Mouse (Mus musculus): ENCODE data around the gene Tmem170b. TPM values are rescaled to one million over a fixed set of nuclear protein-coding genes. Genes with fewer than 3 reads are reported as not detected.

Gene Tmem170b
- polyA plus RNA-seq, 1 experiment from 2014 or later = 26.2 TPM

DNA sequence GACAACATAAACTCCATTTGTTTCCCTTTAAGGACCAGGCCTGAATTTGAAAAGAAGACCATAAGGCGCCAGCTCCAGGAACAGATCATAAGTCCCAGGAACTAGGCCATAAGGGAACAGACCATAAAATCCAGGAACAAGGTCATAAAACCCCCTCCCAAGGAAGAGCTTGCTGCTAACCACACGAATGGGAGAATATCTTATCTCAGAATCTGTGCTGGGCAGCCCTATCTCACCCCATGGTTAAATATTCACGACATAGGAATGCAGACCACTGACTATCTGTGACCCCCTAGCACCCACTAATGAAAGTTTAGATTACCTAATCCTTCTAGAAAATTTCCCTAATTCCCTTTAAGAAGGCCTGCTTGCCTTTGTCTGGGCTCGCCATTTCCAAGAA, 20.8 kb upstream of the Tmem170b start:
- no peaks in the 10 kb centered on the region for H3K9me3 ChIP-seq (replicated peaks)
- no peaks in the 10 kb centered on the region for H3K36me3 ChIP-seq
- 91% methylated on average over 4 of the region's 4 CpGs for whole genome bisulfite sequencing
- ATAC-seq (ENCODE audit: low FRiP score) = no peak
- no peaks in the 10 kb centered on the region for H3K4me1 ChIP-seq
- no peak overlapping the region for H3K4me2 ChIP-seq (replicated peaks)
- no peak overlapping the region for H3K4me3 ChIP-seq
- H3K27ac ChIP-seq = no peak overlapping the region
- no peaks in the 10 kb centered on the region for H3K27me3 ChIP-seq
- H3K9ac ChIP-seq = no peak overlapping the region

DNA sequence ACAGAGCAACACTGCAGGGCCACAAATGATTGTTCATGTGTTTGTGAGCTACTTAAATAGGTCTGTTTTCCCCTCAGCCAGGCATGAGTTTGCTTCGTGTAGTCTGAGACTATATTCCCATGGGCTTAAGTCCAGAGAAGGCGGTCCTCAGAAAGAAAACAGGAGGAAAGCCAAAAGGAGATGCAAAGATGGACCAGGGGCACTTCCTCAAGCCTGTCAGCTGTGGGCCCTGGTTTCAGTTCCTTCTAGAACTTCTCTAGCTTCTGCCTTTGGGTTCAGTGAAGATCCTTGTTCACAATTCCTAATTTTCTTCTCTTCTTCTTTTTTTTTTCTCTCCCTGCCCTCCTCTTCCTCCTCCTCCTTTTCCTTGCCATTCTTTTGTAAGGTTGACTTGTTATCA, 9.0 kb upstream of the Tmem170b start:
- no peak overlapping the region for H3K4me3 ChIP-seq
- no peaks in the 10 kb centered on the region for H3K9me3 ChIP-seq (replicated peaks)
- no peaks in the 10 kb centered on the region for H3K36me3 ChIP-seq
- no peak overlapping the region for H3K4me2 ChIP-seq (replicated peaks)
- no peak overlapping the region for H3K9ac ChIP-seq
- no peak overlapping the region for H3K27ac ChIP-seq
- no peaks in the 10 kb centered on the region for H3K4me1 ChIP-seq
- ATAC-seq (ENCODE audit: low FRiP score) = no peak
- no peaks in the 10 kb centered on the region for H3K27me3 ChIP-seq
- 68% methylated on average over 2 of the region's 2 CpGs for whole genome bisulfite sequencing

DNA sequence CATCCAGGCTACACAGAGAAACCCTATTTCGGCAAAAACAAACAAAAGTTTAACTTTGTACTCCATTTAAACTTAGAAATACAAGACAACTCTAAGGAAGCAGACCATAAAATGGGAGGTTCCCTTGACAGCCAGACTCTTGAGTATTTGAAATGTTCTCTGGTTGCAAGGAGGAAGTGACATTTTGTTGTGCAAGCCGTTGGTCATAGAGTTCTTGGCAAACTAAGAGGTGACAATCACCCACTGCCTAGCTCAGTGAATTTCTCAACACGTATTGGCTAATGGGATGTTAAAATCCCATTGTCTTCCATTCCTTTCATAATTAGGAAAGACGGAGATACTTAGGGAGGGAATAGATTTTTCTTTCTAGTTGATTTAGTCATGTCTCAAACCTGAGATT, 5.7 kb upstream of the Tmem170b start:
- H3K4me1 ChIP-seq = peaks cover 3% of the 10 kb centered on the region; the same call in 1 of the 2 replicates
- no peak for ATAC-seq (ENCODE audit: low FRiP score)
- no peaks in the 10 kb centered on the region for H3K36me3 ChIP-seq
- WGBS = 82% methylated on average over 4 of the region's 4 CpGs
- no peak overlapping the region for H3K27ac ChIP-seq
- H3K4me3 ChIP-seq = no peak overlapping the region
- no peaks in the 10 kb centered on the region for H3K27me3 ChIP-seq
- H3K4me2 ChIP-seq (replicated peaks) = no peak overlapping the region
- H3K9me3 ChIP-seq (replicated peaks) = no peaks in the 10 kb centered on the region
- H3K9ac ChIP-seq = no peak overlapping the region

DNA sequence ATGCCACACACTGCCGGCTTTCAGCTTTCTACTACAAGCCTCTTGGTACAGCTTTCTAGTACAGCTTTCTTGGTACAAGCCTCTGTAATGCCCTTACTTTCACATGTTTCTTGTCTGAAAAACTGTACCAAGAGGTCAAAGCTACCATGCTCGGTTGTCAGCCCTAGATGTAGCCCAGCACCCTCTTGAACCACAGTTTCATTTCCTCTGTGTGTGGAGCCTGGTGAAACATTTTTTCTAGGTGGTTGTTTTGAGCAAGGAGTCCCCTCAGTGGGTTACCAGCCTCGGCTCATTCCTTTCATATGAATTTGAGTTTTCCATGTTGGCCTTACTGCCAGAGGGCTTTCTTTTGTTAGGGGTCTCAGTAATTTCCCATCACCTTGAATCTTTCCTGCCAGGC, 4.7 kb upstream of the Tmem170b start:
- Histone ChIP-seq H3K4me1 (peaks cover 4% of the 10 kb centered on the region; the same call in 1 of the 2 replicates), H3K36me3 (no peaks in the 10 kb centered on the region), H3K9me3 (replicated peaks) (no peaks in the 10 kb centered on the region), H3K27me3 (no peaks in the 10 kb centered on the region), H3K4me2 (replicated peaks) (no peak overlapping the region), H3K27ac (no peak overlapping the region), H3K9ac (no peak overlapping the region), H3K4me3 (no peak overlapping the region)
- no peak for ATAC-seq (ENCODE audit: low FRiP score)
- WGBS = 86% methylated on average over 3 of the region's 3 CpGs

DNA sequence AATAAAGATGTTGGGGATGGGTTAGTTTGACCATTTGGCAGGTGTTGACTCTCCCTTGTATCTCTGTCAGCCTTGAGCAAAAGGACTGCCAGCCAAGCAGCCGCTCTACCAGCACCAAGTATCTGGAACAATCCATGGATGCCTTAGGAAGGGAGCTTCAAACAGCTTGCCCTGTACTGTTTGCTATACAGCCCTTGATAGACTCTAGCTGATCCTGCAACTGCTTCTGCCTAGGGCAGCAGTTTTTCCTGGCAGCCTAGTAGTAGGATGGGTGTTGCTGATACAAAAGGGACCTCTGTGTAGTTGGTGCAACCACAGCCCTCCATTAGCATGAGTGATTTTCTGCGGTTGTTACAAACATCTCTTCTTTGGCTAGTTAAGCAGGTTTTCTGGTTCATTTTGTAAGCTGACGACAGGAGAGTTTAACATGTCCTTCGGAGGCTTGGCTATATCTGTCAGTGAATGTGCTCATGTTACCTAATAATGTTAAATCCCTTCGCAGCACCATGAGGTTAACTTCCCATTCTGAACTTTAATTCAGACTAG, 1.7 kb upstream of the Tmem170b start:
- 82% methylated on average over 5 of the region's 5 CpGs for WGBS

DNA sequence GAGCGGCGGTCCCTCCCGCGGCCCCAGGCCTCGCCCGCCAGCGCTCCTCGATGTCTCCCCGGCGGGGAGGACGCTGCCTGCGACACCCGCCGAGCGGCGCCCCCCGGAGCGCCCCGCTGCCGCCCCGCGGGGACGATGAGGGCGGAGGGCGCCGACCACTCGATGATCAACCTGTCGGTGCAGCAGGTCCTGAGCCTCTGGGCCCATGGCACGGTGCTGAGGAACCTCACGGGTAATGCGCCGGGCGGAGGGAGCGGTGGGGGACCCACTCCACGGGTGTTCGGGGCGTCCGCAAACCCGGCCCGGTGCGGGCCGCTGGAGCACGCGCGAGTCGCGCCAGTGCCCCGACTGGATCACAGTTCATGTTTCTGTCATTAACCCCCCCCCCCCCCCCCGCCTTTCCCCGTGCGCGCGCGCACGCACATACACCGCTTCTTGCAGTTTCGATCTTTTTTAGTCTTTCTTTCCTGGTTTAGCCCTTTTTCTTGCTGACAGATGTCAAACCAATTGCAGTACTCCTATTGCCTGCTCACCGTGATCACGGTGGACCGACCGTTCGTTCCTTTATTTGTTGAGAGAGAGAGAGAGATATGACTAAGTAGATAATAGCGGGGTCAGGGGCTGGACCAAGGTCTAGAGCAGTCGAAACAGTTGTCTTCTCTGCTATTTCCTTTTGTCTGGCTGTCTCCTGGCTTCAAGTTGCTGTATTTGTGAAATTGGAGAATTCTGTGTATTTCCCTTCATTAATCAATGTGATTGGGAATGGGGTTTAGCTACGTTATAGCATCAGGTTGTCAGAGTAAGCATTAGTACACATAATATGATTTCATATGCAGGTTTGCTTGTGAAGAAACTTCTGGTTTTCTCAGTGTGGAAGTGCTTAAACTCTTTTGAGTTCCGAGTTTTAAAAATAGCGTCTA, 634 bp downstream of the Tmem170b start:
- Histone ChIP-seq H3K4me3 (peak overlapping the region; percentile 78), H3K4me1 (peaks cover 21% of the 10 kb centered on the region)
- ATAC-seq (ENCODE audit: low FRiP score) = peak; percentile 61

More for the DNA sequence above, 1.7 kb upstream of the Tmem170b start:
- no peaks in the 10 kb centered on the region for H3K9me3 ChIP-seq (replicated peaks)
- H3K4me3 ChIP-seq = no peak overlapping the region
- H3K27me3 ChIP-seq = no peaks in the 10 kb centered on the region
- no peak overlapping the region for H3K27ac ChIP-seq
- H3K9ac ChIP-seq = no peak overlapping the region
- H3K4me2 ChIP-seq (replicated peaks) = no peak overlapping the region
- ATAC-seq (ENCODE audit: low FRiP score) = no peak
- H3K36me3 ChIP-seq = no peaks in the 10 kb centered on the region
- peaks cover 21% of the 10 kb centered on the region for H3K4me1 ChIP-seq

DNA sequence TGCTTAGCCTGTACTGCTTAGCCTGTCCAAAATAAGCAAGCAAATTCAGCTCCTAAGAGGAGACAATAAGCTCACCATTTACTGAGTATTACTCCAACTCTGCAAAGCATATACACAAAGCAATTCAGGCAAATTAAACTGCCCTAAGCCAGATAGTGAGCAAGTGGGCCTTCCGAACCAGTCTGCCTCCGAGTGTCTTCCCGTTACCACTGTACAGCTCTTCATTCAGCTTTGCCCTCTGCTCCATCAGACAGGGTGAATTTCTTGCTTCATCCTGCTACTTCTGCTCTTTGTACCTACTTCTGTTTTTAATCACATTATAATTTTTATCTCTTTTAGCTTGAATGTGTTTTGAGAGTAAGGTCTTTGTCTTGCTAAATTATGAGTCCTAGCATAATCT, 1.9 kb downstream of the Tmem170b start:
- H3K4me3 ChIP-seq = no peak overlapping the region
- peak overlapping the region; percentile 68 for H3K4me2 ChIP-seq (replicated peaks)
- ATAC-seq (ENCODE audit: low FRiP score) = no peak
- H3K27me3 ChIP-seq = no peaks in the 10 kb centered on the region
- no peaks in the 10 kb centered on the region for H3K9me3 ChIP-seq (replicated peaks)
- 79% methylated on average over 3 of the region's 3 CpGs for whole genome bisulfite sequencing
- H3K9ac ChIP-seq = 0 out of 2 replicates have a peak overlapping the region, but pooled peaks have one; percentile 4
- H3K27ac ChIP-seq = no peak overlapping the region
- no peaks in the 10 kb centered on the region for H3K36me3 ChIP-seq
- peaks cover 21% of the 10 kb centered on the region for H3K4me1 ChIP-seq

More for the DNA sequence above, 634 bp downstream of the Tmem170b start:
- Histone ChIP-seq H3K4me2 (replicated peaks) (peak overlapping the region; percentile 68), H3K27me3 (no peaks in the 10 kb centered on the region), H3K9me3 (replicated peaks) (no peaks in the 10 kb centered on the region), H3K27ac (peak overlapping the region; percentile 93), H3K9ac (peak overlapping the region; percentile 95), H3K36me3 (no peaks in the 10 kb centered on the region)
- 2% methylated on average over 63 of the region's 67 CpGs for WGBS

DNA sequence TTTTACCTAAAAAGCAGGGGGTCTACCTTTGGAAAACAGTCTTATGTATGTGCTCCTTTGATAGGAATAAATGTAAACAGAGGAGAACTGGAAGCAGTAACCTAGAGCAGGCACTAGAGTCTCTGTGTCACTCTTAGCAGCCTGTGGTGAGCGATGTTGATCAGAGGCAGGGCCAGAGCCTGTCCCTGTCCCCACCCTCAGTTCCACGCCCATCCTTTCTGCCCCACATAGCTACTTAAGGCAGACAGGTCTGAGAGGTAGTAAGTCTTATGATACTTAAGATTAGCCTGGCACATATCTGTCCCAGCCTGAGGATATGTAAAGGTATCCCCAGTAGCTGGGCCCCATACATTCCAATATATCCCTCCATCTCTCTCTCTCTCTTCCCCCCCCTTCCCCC, 2.9 kb downstream of the Tmem170b start:
- Histone ChIP-seq H3K4me1 (peaks cover 21% of the 10 kb centered on the region), H3K27ac (no peak overlapping the region), H3K4me3 (no peak overlapping the region), H3K27me3 (no peaks in the 10 kb centered on the region), H3K9ac (no peak overlapping the region), H3K4me2 (replicated peaks) (no peak overlapping the region), H3K9me3 (replicated peaks) (no peaks in the 10 kb centered on the region), H3K36me3 (no peaks in the 10 kb centered on the region)
- ATAC-seq (ENCODE audit: low FRiP score) = no peak
- 66% methylated on average over 2 of the region's 2 CpGs for WGBS

DNA sequence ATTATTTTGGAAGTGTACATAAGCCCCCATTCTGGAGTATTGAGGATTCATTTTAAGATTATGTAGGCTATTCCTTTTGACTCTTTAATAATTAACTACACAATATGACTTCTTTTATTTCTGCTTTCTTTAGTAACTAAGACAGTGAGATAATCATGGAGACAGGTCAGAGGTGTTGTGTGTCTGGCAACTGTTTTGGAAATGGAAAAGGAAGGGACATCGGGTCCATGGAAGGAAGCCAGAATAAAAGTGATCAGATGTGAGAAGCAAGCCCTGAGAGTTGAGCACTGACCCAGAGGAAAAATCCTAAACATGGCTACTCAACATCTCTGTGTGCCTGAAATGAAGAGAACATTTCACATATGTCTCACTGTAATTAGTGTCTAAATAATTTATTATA, 5.3 kb downstream of the Tmem170b start:
- Histone ChIP-seq H3K4me2 (replicated peaks) (no peak overlapping the region), H3K27me3 (no peaks in the 10 kb centered on the region), H3K4me1 (peaks cover 22% of the 10 kb centered on the region), H3K27ac (no peak overlapping the region), H3K9ac (no peak overlapping the region), H3K9me3 (replicated peaks) (no peaks in the 10 kb centered on the region), H3K4me3 (no peak overlapping the region), H3K36me3 (no peaks in the 10 kb centered on the region)
- no peak for ATAC-seq (ENCODE audit: low FRiP score)
- 94% methylated on average over 1 of the region's 1 CpGs for WGBS

DNA sequence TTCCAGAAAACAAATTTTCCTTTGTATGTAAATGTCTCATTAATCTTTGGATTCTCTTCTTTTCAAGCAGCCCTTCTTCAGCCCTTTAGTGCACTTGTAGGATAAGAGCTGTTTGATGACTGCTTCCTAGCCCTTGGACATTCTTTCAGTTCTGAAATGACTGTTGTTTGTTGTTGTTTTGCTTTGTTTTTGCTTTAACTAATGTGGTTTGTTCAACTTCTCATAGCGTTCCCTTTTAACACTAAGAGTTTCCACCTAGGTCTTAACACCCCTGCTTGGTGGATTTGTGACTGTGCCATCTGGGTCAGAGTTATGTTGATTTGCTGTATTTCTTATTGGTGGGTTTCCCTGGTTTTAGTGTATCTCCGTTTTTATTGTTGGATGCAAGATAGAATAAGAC, 8.8 kb downstream of the Tmem170b start:
- no peak overlapping the region for H3K4me3 ChIP-seq
- H3K9me3 ChIP-seq (replicated peaks) = no peaks in the 10 kb centered on the region
- H3K36me3 ChIP-seq = no peaks in the 10 kb centered on the region
- no peak overlapping the region for H3K27ac ChIP-seq
- no peaks in the 10 kb centered on the region for H3K27me3 ChIP-seq
- H3K4me1 ChIP-seq = peaks cover 5% of the 10 kb centered on the region; the same call in 1 of the 2 replicates
- H3K4me2 ChIP-seq (replicated peaks) = no peak overlapping the region
- ATAC-seq (ENCODE audit: low FRiP score) = no peak
- H3K9ac ChIP-seq = no peak overlapping the region
- 80% methylated on average over 2 of the region's 2 CpGs for WGBS

DNA sequence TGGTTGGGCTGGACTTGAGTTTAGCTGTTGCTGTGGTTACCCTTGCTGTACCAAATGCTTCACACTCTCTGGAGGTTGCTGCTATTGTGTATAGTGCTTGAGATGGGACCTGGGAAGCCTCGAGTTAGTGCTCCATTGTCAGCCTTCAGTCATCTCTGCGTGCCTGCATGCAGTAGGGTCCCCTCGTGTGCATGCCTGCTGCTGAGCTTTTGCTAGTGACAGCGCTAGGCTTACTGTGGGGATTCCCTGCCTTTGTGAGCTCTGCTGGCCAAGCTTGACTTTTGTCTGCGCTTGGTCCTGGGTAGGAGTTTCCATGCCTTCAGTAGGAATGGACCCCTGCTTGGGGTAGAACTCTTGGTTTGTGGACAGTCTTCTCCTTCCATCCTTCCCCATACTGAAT, 9.3 kb downstream of the Tmem170b start:
- H3K36me3 ChIP-seq = no peaks in the 10 kb centered on the region
- no peak overlapping the region for H3K9ac ChIP-seq
- no peak for ATAC-seq (ENCODE audit: low FRiP score)
- H3K9me3 ChIP-seq (replicated peaks) = no peaks in the 10 kb centered on the region
- H3K4me1 ChIP-seq = peaks cover 5% of the 10 kb centered on the region; the same call in 1 of the 2 replicates
- H3K4me2 ChIP-seq (replicated peaks) = no peak overlapping the region
- WGBS = 36% methylated on average over 5 of the region's 5 CpGs
- no peak overlapping the region for H3K4me3 ChIP-seq
- no peak overlapping the region for H3K27ac ChIP-seq
- no peaks in the 10 kb centered on the region for H3K27me3 ChIP-seq

DNA sequence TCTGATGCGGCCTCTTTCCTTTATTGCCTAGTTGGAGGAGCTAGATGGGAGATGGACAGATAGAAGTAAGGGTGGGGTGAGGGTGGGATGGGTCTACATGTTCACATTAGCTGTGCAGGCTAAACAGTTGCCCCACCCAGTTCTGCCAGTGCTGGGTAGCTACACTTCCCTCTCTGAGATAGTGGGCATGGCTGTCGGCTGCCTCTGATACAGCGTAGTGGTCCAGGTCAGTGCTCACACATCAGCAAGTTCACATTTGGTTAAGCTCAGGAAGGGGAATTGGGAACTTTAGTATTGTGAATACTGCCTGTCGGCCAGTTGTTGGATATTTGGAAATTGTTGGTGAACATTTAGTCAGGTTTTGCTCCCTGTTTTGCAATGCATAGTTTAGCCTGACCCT, 13.8 kb downstream of the Tmem170b start:
- Histone ChIP-seq H3K9ac (no peak overlapping the region), H3K27ac (no peak overlapping the region), H3K4me1 (peaks cover 5% of the 10 kb centered on the region; the same call in 1 of the 2 replicates), H3K27me3 (no peaks in the 10 kb centered on the region), H3K9me3 (replicated peaks) (no peaks in the 10 kb centered on the region), H3K4me2 (replicated peaks) (no peak overlapping the region), H3K4me3 (no peak overlapping the region), H3K36me3 (no peaks in the 10 kb centered on the region)
- no peak for ATAC-seq (ENCODE audit: low FRiP score)
- 85% methylated on average over 4 of the region's 4 CpGs for WGBS

Measured in hindbrain, embryonic 12.5 days (tissue).